Mouse (Mus musculus) forebrain, embryonic 14.5 days (tissue): ENCODE measurements around the gene Dscaml1. TPM values are rescaled to one million over a fixed set of nuclear protein-coding genes. Genes with fewer than 3 reads are reported as not detected.

ENCODE experiments used
- ATAC-seq: fragments of 200-750 bp; cut with Nextera tagmentation; 2 replicates; pipeline ENCODE4 v1.8.0; 2017; ENCODE audit warnings: mild to moderate bottlenecking, moderate library complexity
- DNase-seq: peaks from one replicate; pipeline ENCODE4 v3.0.0-alpha.2; 2015; ENCODE audit warnings: low spot score
- H3K27ac ChIP-seq: fragments of 300-500 bp; sonication (generic); 2 replicates; pipeline ENCODE4 v1.5.1; 2014; ENCODE audit warnings: low read depth, mild to moderate bottlenecking, control low read depth, low read length, moderate library complexity
- H3K27me3 ChIP-seq: fragments of 300-500 bp; sonication (generic); replicated peaks from 2 replicates; pipeline ENCODE4 v1.6.1; 2014; ENCODE audit warnings: low read length, control low read depth, mixed read lengths; ENCODE audit not compliant: control insufficient read depth, insufficient read depth
- H3K36me3 ChIP-seq: fragments of 300-500 bp; sonication (generic); 2 replicates; pipeline ENCODE4 v1.6.1; 2014; ENCODE audit warnings: low read length, control low read depth; ENCODE audit not compliant: control insufficient read depth, insufficient read depth
- H3K4me1 ChIP-seq: fragments of 300-500 bp; sonication (generic); 2 replicates; pipeline ENCODE4 v1.6.1; 2014; ENCODE audit warnings: antibody characterized with exemption, low read length, control low read depth; ENCODE audit not compliant: control insufficient read depth, insufficient read depth
- H3K4me2 ChIP-seq: fragments of 300-500 bp; sonication (generic); 2 replicates; pipeline ENCODE4 v1.6.1; 2014; ENCODE audit warnings: mild to moderate bottlenecking, control low read depth, low read length
- H3K4me3 ChIP-seq: fragments of 300-500 bp; sonication (generic); 2 replicates; pipeline ENCODE4 v1.5.1; 2014; ENCODE audit warnings: low read depth, low read length, control low read depth
- H3K9ac ChIP-seq: fragments of 300-500 bp; sonication (generic); 2 replicates; pipeline ENCODE4 v1.6.1; 2014; ENCODE audit warnings: mild to moderate bottlenecking, low read length, control low read depth, moderate library complexity
- H3K9me3 ChIP-seq: fragments of 300-500 bp; sonication (generic); replicated peaks from 2 replicates; pipeline ENCODE4 v1.6.1; 2016; ENCODE audit warnings: low read length, control low read depth, mixed read lengths; ENCODE audit not compliant: control insufficient read depth
- whole genome bisulfite sequencing: fragments of 180-500 bp; shearing (Covaris S2); extraction: QIAGEN DNeasy Blood & Tissue Kit; methylation state at CpG from one replicate; pipeline ENCODE4 v1.1.7; 2014; 5-methylcytosine and 5-hydroxymethylcytosine counted together
- polyA plus RNA-seq: library from polyadenylated mRNA; unstranded; fragments of >200 nt; fragmentation: Nextera tagmentation; extraction: Ambion mirVana; gene quantifications from 2 replicates; pipeline ENCODE4 v1.2.1, GENCODE M21; 2014

Dscaml1 gene
- polyA plus RNA-seq, 1 experiment from 2014 or later = 11.3 TPM

- Histone ChIP-seq H3K27ac (peak overlapping the region; percentile 59), H3K4me2 (no peak overlapping the region), H3K4me1 (peaks cover 37% of the 10 kb centered on the region), H3K27me3 (no peaks in the 10 kb centered on the region), H3K36me3 (no peaks in the 10 kb centered on the region), H3K4me3 (no peak overlapping the region), H3K9me3 (no peaks in the 10 kb centered on the region), H3K9ac (no peak overlapping the region)
- WGBS = 29% methylated on average over 9 of the region's 9 CpGs
- ATAC-seq (peak; percentile 73), DNase-seq (peak; percentile 61)
Observed at GRCm38 (mm10) chr9:45620049-45620448, 193.6 kb downstream of the Dscaml1 start.

- no peaks in the 10 kb centered on the region for H3K36me3 ChIP-seq
- H3K27me3 ChIP-seq = no peaks in the 10 kb centered on the region
- no peak overlapping the region for H3K9ac ChIP-seq
- no peak for ATAC-seq
- no peaks in the 10 kb centered on the region for H3K9me3 ChIP-seq
- no peak overlapping the region for H3K4me2 ChIP-seq
- WGBS = 95% methylated on average over 4 of the region's 4 CpGs
- H3K4me3 ChIP-seq = no peak overlapping the region
- peak overlapping the region; percentile 59; the same call in 1 of the 2 replicates for H3K27ac ChIP-seq
- H3K4me1 ChIP-seq = peaks cover 35% of the 10 kb centered on the region
- DNase-seq = no peak
Observed at GRCm38 (mm10) chr9:45620920-45621319, 194.5 kb downstream of the Dscaml1 start.

GRCm38 (mm10) chr9:45625889-45626446, 199.5 kb downstream of the Dscaml1 start:
- H3K27ac ChIP-seq = peak overlapping the region; percentile 10; the same call in 1 of the 2 replicates
- H3K4me1 ChIP-seq = peaks cover 22% of the 10 kb centered on the region
- ATAC-seq (peak; percentile 84), DNase-seq (peak; percentile 80)
- WGBS = 28% methylated on average over 6 of the region's 6 CpGs
- no peak overlapping the region for H3K4me2 ChIP-seq
- H3K36me3 ChIP-seq = no peaks in the 10 kb centered on the region
- H3K27me3 ChIP-seq = no peaks in the 10 kb centered on the region
- no peak overlapping the region for H3K4me3 ChIP-seq
- H3K9ac ChIP-seq = no peak overlapping the region
- H3K9me3 ChIP-seq = no peaks in the 10 kb centered on the region

- DNase-seq = peak; percentile 94
- ATAC-seq = peak; percentile 88
- Histone ChIP-seq H3K9me3 (no peaks in the 10 kb centered on the region), H3K27ac (peak overlapping the region; percentile 93), H3K4me2 (no peak overlapping the region), H3K4me3 (no peak overlapping the region), H3K27me3 (no peaks in the 10 kb centered on the region), H3K9ac (no peak overlapping the region), H3K36me3 (no peaks in the 10 kb centered on the region), H3K4me1 (peaks cover 32% of the 10 kb centered on the region)
- WGBS = 13% methylated on average over 10 of the region's 10 CpGs
Observed at GRCm38 (mm10) chr9:45632520-45632919, 206.1 kb downstream of the Dscaml1 start.

GRCm38 (mm10) chr9:45633036-45633435, 206.6 kb downstream of the Dscaml1 start:
- H3K27me3 ChIP-seq = no peaks in the 10 kb centered on the region
- H3K27ac ChIP-seq = peak overlapping the region; percentile 93
- H3K9ac ChIP-seq = no peak overlapping the region
- H3K4me2 ChIP-seq = no peak overlapping the region
- WGBS = 22% methylated on average over 2 of the region's 2 CpGs
- no peak overlapping the region for H3K4me3 ChIP-seq
- H3K9me3 ChIP-seq = no peaks in the 10 kb centered on the region
- peaks cover 31% of the 10 kb centered on the region for H3K4me1 ChIP-seq
- DNase-seq = peak; percentile 76
- no peaks in the 10 kb centered on the region for H3K36me3 ChIP-seq
- peak; percentile 40 for ATAC-seq

- no peak overlapping the region for H3K4me2 ChIP-seq
- no peak overlapping the region for H3K9ac ChIP-seq
- ATAC-seq (no peak), DNase-seq (peak; percentile 30)
- H3K27ac ChIP-seq = peak overlapping the region; percentile 27; the same call in 1 of the 2 replicates
- no peaks in the 10 kb centered on the region for H3K36me3 ChIP-seq
- WGBS = 55% methylated on average over 4 of the region's 4 CpGs
- no peak overlapping the region for H3K4me3 ChIP-seq
- H3K4me1 ChIP-seq = peaks cover 31% of the 10 kb centered on the region
- no peaks in the 10 kb centered on the region for H3K27me3 ChIP-seq
- no peaks in the 10 kb centered on the region for H3K9me3 ChIP-seq
Observed at GRCm38 (mm10) chr9:45634978-45635377, 208.6 kb downstream of the Dscaml1 start.

- H3K9me3 ChIP-seq = no peaks in the 10 kb centered on the region
- H3K9ac ChIP-seq = no peak overlapping the region
- no peaks in the 10 kb centered on the region for H3K27me3 ChIP-seq
- no peak overlapping the region for H3K4me3 ChIP-seq
- 79% methylated on average over 1 of the region's 1 CpGs for WGBS
- ATAC-seq (no peak), DNase-seq (no peak)
- no peaks in the 10 kb centered on the region for H3K36me3 ChIP-seq
- H3K4me2 ChIP-seq = no peak overlapping the region
- peaks cover 30% of the 10 kb centered on the region for H3K4me1 ChIP-seq
- H3K27ac ChIP-seq = no peak overlapping the region
Observed at GRCm38 (mm10) chr9:45637346-45637745, 210.9 kb downstream of the Dscaml1 start.

GRCm38 (mm10) chr9:45638184-45638917, 211.9 kb downstream of the Dscaml1 start:
- Histone ChIP-seq H3K4me2 (no peak overlapping the region), H3K36me3 (no peaks in the 10 kb centered on the region), H3K9me3 (no peaks in the 10 kb centered on the region), H3K27me3 (no peaks in the 10 kb centered on the region), H3K4me1 (peaks cover 20% of the 10 kb centered on the region), H3K4me3 (no peak overlapping the region), H3K9ac (no peak overlapping the region), H3K27ac (no peak overlapping the region)
- 63% methylated on average over 6 of the region's 6 CpGs for WGBS
- no peak for ATAC-seq
- no peak for DNase-seq

GRCm38 (mm10) chr9:45644833-45645388, 218.5 kb downstream of the Dscaml1 start:
- no peak overlapping the region for H3K9ac ChIP-seq
- no peaks in the 10 kb centered on the region for H3K27me3 ChIP-seq
- no peaks in the 10 kb centered on the region; the same call in 1 of the 2 replicates for H3K9me3 ChIP-seq
- H3K36me3 ChIP-seq = no peaks in the 10 kb centered on the region
- no peak overlapping the region for H3K27ac ChIP-seq
- ATAC-seq (no peak), DNase-seq (no peak)
- 61% methylated on average over 6 of the region's 6 CpGs for WGBS
- no peak overlapping the region for H3K4me2 ChIP-seq
- H3K4me3 ChIP-seq = no peak overlapping the region
- H3K4me1 ChIP-seq = peaks cover 7% of the 10 kb centered on the region
